Mouse (Mus musculus) hindbrain, embryonic 16.5 days (tissue): Measurements from ENCODE around the gene Vmn1r42. TPM values are rescaled to one million over a fixed set of nuclear protein-coding genes. Genes with fewer than 3 reads are reported as not detected.
"Not testable (repeated sequence)": the region's sequence is repeated elsewhere in the genome, so short reads cannot be mapped to it uniquely, and the experiment has no call there.

Source experiments
- ATAC-seq: fragments of 200-750 bp; cut with Nextera tagmentation; 2 replicates; pipeline ENCODE4 v1.8.0; 2017; ENCODE audit warnings: moderate TSS enrichment, moderate library complexity
- H3K27ac ChIP-seq: fragments of 300-500 bp; sonication (generic); 2 replicates; pipeline ENCODE4 v1.5.1; 2014; ENCODE audit warnings: low read depth, mild to moderate bottlenecking, control low read depth, low read length, moderate library complexity
- H3K27me3 ChIP-seq: fragments of 300-500 bp; sonication (generic); replicated peaks from 2 replicates; pipeline ENCODE4 v1.6.1; 2014; ENCODE audit warnings: low read length; ENCODE audit not compliant: control insufficient read depth, insufficient read depth
- H3K36me3 ChIP-seq: fragments of 300-500 bp; sonication (generic); 2 replicates; pipeline ENCODE4 v1.6.1; 2014; ENCODE audit warnings: mild to moderate bottlenecking, low read length, moderate library complexity, mixed read lengths; ENCODE audit not compliant: control insufficient read depth, insufficient read depth
- H3K4me1 ChIP-seq: fragments of 300-500 bp; sonication (generic); 2 replicates; pipeline ENCODE4 v1.6.1; 2014; ENCODE audit warnings: low read depth, low read length; ENCODE audit not compliant: control insufficient read depth, insufficient read depth
- H3K4me2 ChIP-seq: fragments of 300-500 bp; sonication (generic); 2 replicates; pipeline ENCODE4 v1.6.1; 2014; ENCODE audit warnings: mild to moderate bottlenecking, low read length, control low read depth, moderate library complexity
- H3K4me3 ChIP-seq: fragments of 300-500 bp; sonication (generic); 2 replicates; pipeline ENCODE4 v1.5.1; 2014; ENCODE audit warnings: mild to moderate bottlenecking, low read length, control low read depth, moderate library complexity
- H3K9ac ChIP-seq: fragments of 300-500 bp; sonication (generic); 2 replicates; pipeline ENCODE4 v1.6.1; 2014; ENCODE audit warnings: low read depth, mild to moderate bottlenecking, control low read depth, low read length, moderate library complexity
- H3K9me3 ChIP-seq: fragments of 300-500 bp; sonication (generic); 2 replicates; pipeline ENCODE4 v1.6.1; 2014; ENCODE audit warnings: mild to moderate bottlenecking, low read length, moderate library complexity; ENCODE audit not compliant: control insufficient read depth
- WGBS: fragments of 180-500 bp; shearing (Covaris S2); extraction: QIAGEN DNeasy Blood & Tissue Kit; methylation state at CpG from one replicate; pipeline ENCODE4 v1.1.7; 2014; 5-methylcytosine and 5-hydroxymethylcytosine counted together
- polyA plus RNA-seq: library from polyadenylated mRNA; unstranded; fragments of >200 nt; fragmentation: Nextera tagmentation; extraction: Ambion mirVana; gene quantifications from 2 replicates; pipeline ENCODE4 v1.2.1, GENCODE M21; 2015

The Vmn1r42 gene
- polyA plus RNA-seq: not detected in 2 replicates

DNA sequence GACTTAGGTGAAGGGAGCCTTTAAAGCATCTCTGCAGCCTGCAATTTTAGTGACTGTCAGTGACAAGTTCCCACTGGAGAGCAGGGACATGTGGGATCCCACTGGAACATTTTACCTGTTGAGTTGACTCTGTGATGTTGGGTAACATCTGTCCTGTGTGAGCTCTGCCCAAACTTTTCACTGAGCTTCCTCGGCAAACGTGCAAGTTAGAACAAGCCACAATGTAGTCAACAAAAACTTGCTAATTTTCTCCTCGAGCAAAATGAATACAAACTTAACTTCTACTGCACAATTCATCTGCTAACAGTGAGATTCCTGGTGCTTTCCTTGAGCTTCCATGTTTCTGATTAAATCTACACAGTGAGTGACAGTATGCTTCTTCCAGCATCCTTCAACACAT lies at the start of gene Vmn1r42, which contains the start of gene Vmn1r43:
Vmn1r42 (minus strand) TSS at position 101 of the 400 bp plus-strand sequence.
Vmn1r43 (minus strand) TSS at position 101 of the 400 bp plus-strand sequence.
- H3K4me3 ChIP-seq, H3K36me3 ChIP-seq, H3K27ac ChIP-seq, H3K27me3 ChIP-seq, H3K4me1 ChIP-seq, H3K9ac ChIP-seq, H3K9me3 ChIP-seq, H3K4me2 ChIP-seq, ATAC-seq: not testable (repeated sequence)
- WGBS: 79% methylated on average over 3 of the region's 3 CpGs

DNA sequence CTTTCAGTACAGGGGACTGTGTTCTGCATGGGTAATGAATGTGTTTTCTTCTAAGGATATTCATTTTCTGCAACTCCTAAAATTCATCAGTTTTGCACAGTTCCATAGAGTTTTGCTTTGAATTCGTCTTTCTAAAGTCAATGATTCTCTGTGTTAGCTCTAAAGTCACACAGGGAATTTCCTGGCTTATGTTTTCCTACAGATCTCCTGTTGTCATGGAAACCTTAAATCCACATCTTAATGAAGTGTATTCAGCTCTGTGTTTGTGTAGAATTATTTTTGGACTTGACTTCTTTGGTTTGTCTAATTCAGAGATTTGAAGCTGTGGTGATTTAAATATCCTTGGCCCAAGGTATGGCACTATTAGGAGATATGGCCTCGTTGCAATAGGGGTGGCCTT lies 7.6 kb upstream of the Vmn1r42 start:
- 61% methylated on average over 2 of the region's 2 CpGs for WGBS
- no peaks in the 10 kb centered on the region for H3K36me3 ChIP-seq
- no peak overlapping the region for H3K4me2 ChIP-seq
- H3K9me3 ChIP-seq: no peaks in the 10 kb centered on the region
- no peak overlapping the region for H3K4me3 ChIP-seq
- H3K27ac ChIP-seq: no peak overlapping the region
- H3K9ac ChIP-seq: no peak overlapping the region
- ATAC-seq: no peak
- no peaks in the 10 kb centered on the region for H3K4me1 ChIP-seq
- H3K27me3 ChIP-seq: no peaks in the 10 kb centered on the region

GRCm38 (mm10) chr6:89883360-89883759 lies 7.1 kb upstream of the Vmn1r42 start, which contains the start of gene Vmn1r44:
Gene Vmn1r44, plus strand, starts transcription at chr6:89883660.
- no peak within 1 kb of the TSS for H3K27ac ChIP-seq
- H3K9me3 ChIP-seq: no peaks in the 10 kb centered on the region
- no peaks in the 10 kb centered on the region for H3K36me3 ChIP-seq
- no peaks in the 10 kb centered on the region for H3K4me1 ChIP-seq
- H3K4me2 ChIP-seq: no peak within 1 kb of the TSS
- ATAC-seq: no peak
- H3K9ac ChIP-seq: no peak within 1 kb of the TSS
- H3K27me3 ChIP-seq: no peaks in the 10 kb centered on the region
- 89% methylated on average over 1 of the region's 1 CpGs for WGBS
- H3K4me3 ChIP-seq: no peak within 1 kb of the TSS

- Histone ChIP-seq H3K4me1 (no peaks in the 10 kb centered on the region), H3K36me3 (no peaks in the 10 kb centered on the region), H3K4me3 (no peak overlapping the region), H3K27ac (no peak overlapping the region), H3K27me3 (no peaks in the 10 kb centered on the region), H3K4me2 (no peak overlapping the region), H3K9ac (no peak overlapping the region), H3K9me3 (no peaks in the 10 kb centered on the region)
- no peak for ATAC-seq
These were observed 4.7 kb upstream of the Vmn1r42 start for GRCm38 (mm10) chr6:89880867-89881266.

DNA sequence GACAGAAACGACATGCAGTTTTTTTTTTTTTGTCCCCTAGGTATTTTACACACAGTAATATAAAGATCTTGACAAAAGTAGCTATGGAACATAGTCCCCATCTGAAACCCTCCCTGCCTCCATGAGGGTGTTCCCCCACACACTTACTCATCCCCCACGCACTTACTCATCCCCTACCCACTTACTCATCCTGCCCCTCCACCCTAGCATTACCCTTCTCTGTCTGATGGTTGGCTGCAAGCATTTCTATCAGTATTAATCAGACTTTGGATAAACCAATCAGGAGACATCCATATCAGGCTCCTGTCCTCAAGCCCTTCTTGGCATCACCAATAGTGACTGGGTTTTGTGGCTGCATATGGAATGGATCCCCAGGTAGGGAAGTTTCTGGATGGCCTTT lies 750 bp upstream of the Vmn1r42 start:
- H3K9ac ChIP-seq: no peak overlapping the region
- ATAC-seq: no peak
- 74% methylated on average over 2 of the region's 2 CpGs for WGBS
- H3K36me3 ChIP-seq: no peaks in the 10 kb centered on the region
- no peak overlapping the region for H3K4me3 ChIP-seq
- no peaks in the 10 kb centered on the region for H3K9me3 ChIP-seq
- no peak overlapping the region for H3K4me2 ChIP-seq
- no peaks in the 10 kb centered on the region for H3K4me1 ChIP-seq
- no peak overlapping the region for H3K27ac ChIP-seq
- H3K27me3 ChIP-seq: no peaks in the 10 kb centered on the region

- Histone ChIP-seq H3K4me1 (no peaks in the 10 kb centered on the region), H3K36me3 (no peaks in the 10 kb centered on the region), H3K9me3 (peaks cover 5% of the 10 kb centered on the region; the same call in 1 of the 2 replicates), H3K27me3 (no peaks in the 10 kb centered on the region), H3K4me2 (no peak overlapping the region), H3K9ac (no peak overlapping the region), H3K4me3 (no peak overlapping the region), H3K27ac (no peak overlapping the region)
- no peak for ATAC-seq
- WGBS: 82% methylated on average over 2 of the region's 2 CpGs
These were observed 8.2 kb downstream of the Vmn1r42 start for GRCm38 (mm10) chr6:89867976-89868375.

GRCm38 (mm10) chr6:89867276-89867675 lies 8.9 kb downstream of the Vmn1r42 start:
- H3K27ac ChIP-seq: no peak overlapping the region
- H3K27me3 ChIP-seq: no peaks in the 10 kb centered on the region
- H3K9ac ChIP-seq: no peak overlapping the region
- 90% methylated on average over 2 of the region's 2 CpGs for WGBS
- no peak for ATAC-seq
- H3K4me1 ChIP-seq: no peaks in the 10 kb centered on the region
- H3K9me3 ChIP-seq: peaks cover 5% of the 10 kb centered on the region; the same call in 1 of the 2 replicates
- no peaks in the 10 kb centered on the region for H3K36me3 ChIP-seq
- H3K4me2 ChIP-seq: no peak overlapping the region
- no peak overlapping the region for H3K4me3 ChIP-seq

GRCm38 (mm10) chr6:89863792-89864191 lies 12.4 kb downstream of the Vmn1r42 start:
- H3K9me3 ChIP-seq: peaks cover 9% of the 10 kb centered on the region
- H3K4me2 ChIP-seq: no peak overlapping the region
- H3K4me1 ChIP-seq: no peaks in the 10 kb centered on the region
- no peak overlapping the region for H3K9ac ChIP-seq
- no peaks in the 10 kb centered on the region for H3K27me3 ChIP-seq
- 78% methylated on average over 4 of the region's 4 CpGs for WGBS
- no peak overlapping the region for H3K4me3 ChIP-seq
- no peak overlapping the region for H3K27ac ChIP-seq
- ATAC-seq: no peak
- no peaks in the 10 kb centered on the region for H3K36me3 ChIP-seq

DNA sequence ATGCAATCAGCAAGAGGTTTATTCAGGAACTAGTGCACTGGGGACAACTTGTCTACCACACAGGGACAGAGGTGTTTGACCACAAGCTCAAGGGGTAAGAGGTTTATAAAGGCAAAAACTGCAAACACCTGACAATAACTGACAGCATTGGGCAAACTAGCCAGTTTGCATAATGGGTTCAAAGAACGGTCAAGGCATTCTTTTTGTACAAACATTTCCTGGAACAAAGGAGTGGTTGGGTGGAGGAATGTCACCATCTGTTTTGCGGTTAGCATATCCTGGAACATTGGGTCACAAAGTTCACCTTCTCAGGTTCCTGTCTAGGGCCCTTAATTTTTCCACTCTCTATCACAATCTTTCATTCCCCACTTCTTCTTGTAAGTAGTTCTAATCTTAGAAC lies 16.4 kb downstream of the Vmn1r42 start:
- 94% methylated on average over 2 of the region's 2 CpGs for WGBS
- H3K9me3 ChIP-seq: peaks cover 4% of the 10 kb centered on the region
- ATAC-seq: no peak
- H3K27me3 ChIP-seq: no peaks in the 10 kb centered on the region
- no peak overlapping the region for H3K4me3 ChIP-seq
- H3K36me3 ChIP-seq: no peaks in the 10 kb centered on the region
- H3K4me1 ChIP-seq: no peaks in the 10 kb centered on the region
- no peak overlapping the region for H3K27ac ChIP-seq
- H3K4me2 ChIP-seq: no peak overlapping the region
- no peak overlapping the region for H3K9ac ChIP-seq

GRCm38 (mm10) chr6:89857552-89857951 lies 18.7 kb downstream of the Vmn1r42 start:
- WGBS: 82% methylated on average over 3 of the region's 3 CpGs
- H3K27ac ChIP-seq: no peak overlapping the region
- peaks cover 4% of the 10 kb centered on the region; the same call in 1 of the 2 replicates for H3K9me3 ChIP-seq
- no peak overlapping the region for H3K9ac ChIP-seq
- no peak for ATAC-seq
- no peak overlapping the region for H3K4me3 ChIP-seq
- H3K27me3 ChIP-seq: no peaks in the 10 kb centered on the region
- H3K4me1 ChIP-seq: no peaks in the 10 kb centered on the region
- no peaks in the 10 kb centered on the region for H3K36me3 ChIP-seq
- H3K4me2 ChIP-seq: no peak overlapping the region
